Mouse (Mus musculus): ENCODE results near the gene Mtss1l.
"Not testable (repeated sequence)": the region's sequence is repeated elsewhere in the genome, so short reads cannot be mapped to it uniquely, and the experiment has no call there.

The Mtss1l gene

DNA sequence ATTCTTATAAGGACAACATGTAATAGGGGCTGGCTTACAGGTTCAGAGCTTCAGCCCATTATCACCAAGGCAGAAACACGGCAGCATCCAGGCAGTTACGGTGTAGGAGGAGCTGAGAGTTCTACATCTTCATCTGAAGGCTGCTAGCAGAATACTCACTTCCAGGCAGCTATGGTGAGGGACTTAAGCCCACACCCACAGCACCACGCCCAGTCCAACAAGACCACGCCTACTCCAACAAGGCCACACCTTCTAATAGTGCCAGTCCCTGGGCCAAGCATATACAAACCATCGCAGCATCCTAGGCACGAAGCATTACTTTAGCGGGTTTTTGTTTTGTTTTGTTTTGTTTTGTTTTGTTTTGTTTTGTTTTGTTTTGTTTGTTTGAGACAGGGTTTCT lies 65.2 kb downstream of the Mtss1l start:
- not testable (repeated sequence) for DNase-seq

DNA sequence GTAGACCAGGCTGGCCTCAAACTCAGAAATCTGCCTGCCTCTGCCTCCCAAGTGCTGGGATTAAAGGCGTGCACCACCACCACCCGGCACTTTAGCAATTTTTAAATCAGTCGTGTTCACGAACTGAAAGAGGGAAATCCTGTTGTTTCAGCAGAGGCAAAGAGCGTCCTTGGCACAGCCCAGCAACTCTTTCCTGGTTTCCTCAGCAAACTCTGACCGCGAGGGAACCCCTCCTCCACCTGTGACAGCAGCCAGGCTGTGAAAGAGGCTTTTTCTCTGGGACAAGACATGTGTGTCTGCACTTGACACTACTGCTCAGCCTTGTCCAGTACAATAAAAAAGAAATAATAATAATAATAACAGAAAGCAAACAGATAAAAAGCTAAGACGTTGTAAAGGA lies 65.7 kb downstream of the Mtss1l start:
- no peak for DNase-seq

DNA sequence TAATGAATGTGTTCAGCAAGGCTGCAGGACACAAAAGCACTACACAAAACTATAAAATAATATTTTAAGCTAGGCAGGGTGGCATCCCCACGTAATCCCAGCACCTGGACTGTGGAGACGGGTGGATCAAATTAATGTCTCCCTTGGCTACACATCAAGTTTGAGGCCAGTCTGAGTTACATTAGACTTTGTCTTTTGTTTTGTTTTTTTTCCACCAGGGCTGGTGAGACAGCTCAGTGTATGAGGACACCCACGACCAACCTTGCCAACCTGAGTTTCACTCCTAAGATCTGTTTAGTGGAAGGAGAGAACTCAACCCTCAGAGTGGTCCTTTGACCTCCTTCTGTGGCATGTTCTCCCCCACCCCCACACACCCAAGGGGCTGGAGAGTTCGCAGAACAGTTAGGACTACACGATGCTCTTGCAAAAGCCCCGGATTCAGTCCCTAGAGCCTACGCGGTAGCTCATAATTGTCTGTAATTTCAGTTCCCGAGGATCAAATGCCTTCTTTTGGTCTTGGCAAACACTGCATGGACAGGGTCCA lies 66.2 kb downstream of the Mtss1l start:
- no peak for DNase-seq

DNA sequence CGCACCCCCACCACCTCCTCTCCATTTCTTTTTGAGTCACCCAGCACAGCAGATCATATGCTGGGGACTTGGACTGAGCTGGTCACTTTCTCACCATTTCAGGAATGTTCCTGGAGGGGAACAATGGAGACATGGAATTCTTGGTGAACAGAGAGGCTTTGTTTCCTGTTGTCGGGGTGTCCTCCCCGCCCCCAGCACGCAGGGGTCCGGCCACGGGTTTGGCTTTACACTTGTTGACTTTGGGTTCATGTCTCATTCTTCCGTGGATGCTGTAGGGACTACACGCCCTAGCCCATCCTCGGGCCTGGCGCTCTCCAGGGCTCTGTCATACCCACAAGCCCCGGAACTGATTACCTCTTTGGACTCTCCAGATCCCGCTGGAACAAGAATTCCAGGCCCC lies 67.7 kb downstream of the Mtss1l start:
- no peak for DNase-seq

DNA sequence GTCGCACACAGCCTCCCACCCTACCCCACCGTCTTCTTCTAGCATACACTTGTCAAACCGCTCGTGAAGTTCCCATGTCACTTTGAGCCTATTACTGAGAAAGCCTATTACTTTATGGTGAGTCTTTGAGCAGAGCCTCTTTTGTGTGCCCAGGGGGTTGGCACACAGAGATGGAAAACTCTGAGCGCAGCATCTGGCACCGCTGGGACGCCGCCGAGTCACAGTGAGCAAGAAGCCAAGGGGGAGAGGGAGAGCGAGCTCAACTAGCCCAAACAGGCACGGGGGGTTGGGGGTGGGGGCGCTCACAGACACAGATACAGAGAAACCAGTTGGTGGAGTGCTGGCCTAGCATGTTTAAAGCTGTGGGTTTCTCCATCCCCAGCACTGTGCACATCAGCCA lies 68.3 kb downstream of the Mtss1l start:
- no peak for DNase-seq

DNA sequence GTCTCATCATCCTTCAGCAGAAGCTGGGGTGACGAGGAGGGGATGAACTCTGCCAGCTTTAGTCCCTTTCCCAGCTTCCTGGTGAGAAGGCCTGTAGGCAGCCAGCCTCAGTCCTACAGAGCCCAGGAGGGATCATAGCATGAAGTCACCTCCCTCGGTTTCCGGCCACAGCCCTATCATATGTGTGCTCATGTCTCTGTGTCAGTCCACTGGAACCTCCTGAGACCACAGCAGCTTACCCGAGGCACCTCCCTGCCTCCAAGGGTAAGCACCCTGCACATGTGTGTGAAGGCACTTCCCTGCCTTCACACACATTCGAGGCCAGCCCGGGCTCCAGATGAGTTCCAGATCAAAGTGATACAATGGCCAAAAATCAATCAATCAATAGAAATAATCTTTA lies 69.0 kb downstream of the Mtss1l start:
- no peak for DNase-seq

Measured in thymus, postnatal 4 days (tissue).